Mouse (Mus musculus) thymus, adult 18-20 months (tissue): ENCODE data around the gene Gse1.

Experiments
- DNase-seq, 2 experiments: peaks; one replicate each; pipeline ENCODE4 v3.0.0; 2022; ENCODE audit warnings: mixed read lengths in 2 of 2

The Gse1 gene

GRCm38 (mm10) chr8:120560535-120560934 is 332.3 kb downstream of the Gse1 start:
- no peak for DNase-seq

DNA sequence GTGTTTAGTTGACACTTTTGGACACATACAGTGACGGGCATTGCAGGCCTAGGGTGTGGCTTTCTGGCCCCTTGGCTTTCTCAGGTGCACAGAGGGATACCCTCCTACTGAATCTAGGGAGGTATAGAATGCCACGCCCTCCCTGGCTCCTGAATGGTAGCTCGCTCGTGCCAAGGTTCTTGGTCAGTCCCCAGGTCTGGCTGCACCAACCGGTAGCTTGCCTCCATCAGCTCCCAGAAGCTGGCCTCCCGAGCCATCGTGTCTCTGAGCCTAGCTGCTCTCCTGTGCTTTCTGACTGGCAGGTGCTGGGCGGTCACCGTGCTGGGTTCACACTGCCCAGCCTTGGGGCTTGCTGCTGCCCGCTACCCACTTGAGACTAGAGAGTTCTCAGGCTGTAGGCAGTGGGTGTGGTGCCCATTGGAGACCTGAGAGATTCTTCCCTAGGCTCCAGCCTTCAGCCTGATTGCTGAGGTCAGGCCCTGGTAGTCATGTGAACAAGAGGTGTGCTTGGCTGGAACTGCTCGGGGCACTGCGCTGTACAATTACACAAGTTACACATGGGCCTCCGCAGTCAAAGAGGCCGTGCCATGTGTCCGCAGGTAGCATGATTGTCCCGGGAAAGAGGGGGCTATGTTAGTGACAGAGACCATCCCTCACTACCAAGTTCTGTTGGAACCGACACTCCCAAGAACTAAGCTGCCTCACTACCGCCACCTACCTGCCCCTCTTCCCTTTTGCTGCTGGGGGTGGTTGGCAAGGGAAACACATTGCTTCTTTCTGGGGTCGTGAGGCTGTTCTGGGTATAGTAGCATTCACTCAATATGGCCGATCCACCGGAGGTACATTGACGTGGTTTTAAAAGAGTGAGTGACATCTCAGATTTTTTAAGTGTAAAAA is 333.5 kb downstream of the Gse1 start:
- DNase-seq, result no peak

DNA sequence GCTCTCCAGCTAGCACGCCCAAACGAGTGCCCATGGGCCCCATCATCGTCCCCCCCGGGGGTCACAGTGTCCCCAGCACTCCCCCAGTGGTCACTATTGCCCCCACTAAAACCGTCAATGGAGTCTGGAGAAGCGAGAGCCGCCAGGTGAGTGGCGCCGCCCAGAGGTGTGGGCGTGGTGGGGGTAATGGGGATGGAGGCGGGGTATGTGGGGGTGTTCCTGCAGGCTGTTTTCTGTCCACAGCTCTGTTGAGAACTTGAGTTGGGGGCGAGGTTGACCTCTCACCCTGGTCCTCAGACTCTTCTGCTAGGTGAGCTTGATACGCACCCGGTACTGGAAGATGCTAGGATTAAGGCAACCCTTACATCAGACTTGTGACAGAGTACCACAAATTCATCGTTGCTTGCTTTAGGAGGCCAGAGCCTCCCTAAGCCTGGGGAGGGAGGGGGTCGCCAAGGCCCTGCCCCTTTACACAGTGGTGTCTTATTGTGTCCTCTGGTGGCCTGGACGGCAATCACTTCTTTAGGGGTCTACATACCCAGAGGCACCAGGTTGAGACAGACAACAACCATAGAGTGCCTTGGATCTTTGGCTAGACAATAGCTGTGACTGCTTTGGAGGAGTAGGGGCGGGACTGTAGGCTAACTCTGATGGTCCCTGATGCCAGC is 334.6 kb downstream of the Gse1 start:
- no peak for DNase-seq

- no peak for DNase-seq
Measured at GRCm38 (mm10) chr8:120563348-120563724, 335.1 kb downstream of the Gse1 start.

GRCm38 (mm10) chr8:120563851-120564837 is 335.9 kb downstream of the Gse1 start:
- DNase-seq, result no peak

DNA sequence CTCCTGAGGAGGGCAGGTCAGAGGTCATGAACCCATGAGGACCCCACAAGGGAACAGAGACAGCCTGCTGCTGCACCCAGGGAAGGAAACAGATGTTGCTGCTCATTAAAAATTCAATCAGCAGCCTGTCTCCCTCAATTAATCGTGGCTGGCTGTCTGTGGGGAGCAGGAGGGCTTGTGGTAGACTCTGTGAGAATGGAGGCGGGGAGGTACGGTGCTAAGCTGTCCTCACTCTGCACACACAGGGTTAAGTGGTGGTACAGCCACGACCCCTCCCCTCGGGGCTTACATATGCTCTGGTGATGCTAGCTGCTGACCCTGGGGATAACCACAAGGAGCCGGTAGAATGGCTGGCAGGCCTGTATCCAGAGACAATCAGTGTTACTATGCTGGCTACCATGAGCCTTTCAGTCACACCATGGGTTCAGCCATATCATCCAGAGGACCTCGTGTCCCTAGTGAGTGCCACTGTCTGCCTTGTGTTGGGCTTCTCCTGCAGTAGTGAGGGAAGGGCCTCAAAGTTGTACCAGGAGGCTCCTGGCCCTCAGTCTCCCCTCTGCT is 337.0 kb downstream of the Gse1 start:
- DNase-seq, result no peak

GRCm38 (mm10) chr8:120566681-120567080 is 338.4 kb downstream of the Gse1 start:
- no peak for DNase-seq

GRCm38 (mm10) chr8:120567731-120568130 is 339.5 kb downstream of the Gse1 start:
- no peak for DNase-seq

DNA sequence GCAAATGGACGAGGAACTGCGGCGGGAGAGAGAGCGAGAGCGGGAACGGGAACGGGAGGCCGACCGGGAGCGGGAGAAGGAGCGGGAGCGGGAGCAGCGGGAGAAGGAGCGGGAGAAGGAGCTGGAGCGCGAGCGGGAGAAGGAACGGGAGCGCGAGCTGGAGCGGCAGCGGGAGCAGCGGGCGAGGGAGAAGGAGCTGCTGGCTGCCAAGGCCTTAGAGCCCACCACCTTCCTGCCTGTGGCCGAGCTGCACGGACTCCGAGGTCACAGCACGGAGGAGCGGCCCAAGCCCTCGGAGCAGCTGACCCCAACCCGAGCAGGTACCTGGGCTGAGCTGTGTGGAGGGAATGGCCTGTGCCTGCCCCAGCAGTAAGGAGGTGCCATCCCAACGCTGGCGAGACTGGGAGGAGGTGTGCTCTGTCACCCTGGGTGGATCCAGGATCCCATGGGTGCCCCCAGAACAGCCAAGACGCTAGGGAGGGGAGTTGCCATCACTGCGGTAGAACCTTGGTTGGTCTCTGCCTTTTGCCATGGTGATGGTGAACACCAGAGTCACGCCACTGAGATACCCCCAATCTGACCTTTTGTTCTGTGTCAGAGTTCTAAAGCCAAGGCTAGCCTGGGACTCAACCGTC is 340.0 kb downstream of the Gse1 start:
- no peak for DNase-seq

DNA sequence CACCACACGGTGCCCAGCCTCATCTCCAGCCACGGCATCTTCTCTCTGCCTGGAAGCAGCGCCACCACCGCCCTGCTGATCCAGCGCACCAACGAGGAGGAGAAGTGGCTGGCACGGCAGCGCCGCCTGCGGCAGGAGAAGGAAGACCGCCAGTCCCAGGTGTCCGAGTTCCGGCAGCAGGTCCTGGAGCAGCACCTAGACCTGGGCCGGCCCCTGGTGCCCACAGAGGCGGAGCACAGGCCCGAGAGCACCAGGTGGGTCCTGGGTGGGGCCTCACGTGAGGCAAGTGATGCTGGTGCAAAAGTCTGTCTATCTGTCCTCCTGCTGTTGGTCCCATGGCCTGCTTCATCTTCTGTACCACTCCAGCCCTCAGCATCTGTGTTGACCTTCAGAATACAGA is 340.9 kb downstream of the Gse1 start:
- no peak for DNase-seq

GRCm38 (mm10) chr8:120569939-120570715 is 341.9 kb downstream of the Gse1 start:
- DNase-seq, result no peak

GRCm38 (mm10) chr8:120571561-120571960 is 343.3 kb downstream of the Gse1 start:
- no peak for DNase-seq

- DNase-seq, result no peak
Measured at GRCm38 (mm10) chr8:120572534-120572933, 344.3 kb downstream of the Gse1 start.

DNA sequence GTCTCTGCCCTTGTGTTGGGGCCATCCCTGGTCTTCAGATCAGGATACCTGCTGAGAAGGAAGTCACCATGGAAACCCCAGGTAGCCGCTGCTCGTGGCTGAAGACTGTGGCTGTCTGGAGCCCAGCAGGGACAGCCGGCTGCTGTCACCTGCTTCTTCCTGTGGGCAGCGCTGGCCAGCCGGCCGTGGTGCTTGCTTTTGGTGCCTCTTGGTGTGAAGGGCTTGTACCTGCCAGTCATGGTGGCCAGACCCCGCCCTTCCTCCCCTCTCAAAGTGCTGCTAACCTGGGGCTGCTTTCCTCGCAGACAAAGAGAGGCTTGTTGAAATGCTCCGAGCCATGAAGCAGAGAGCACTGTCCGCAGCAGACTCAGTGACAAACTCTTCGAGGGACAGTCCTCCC is 345.6 kb downstream of the Gse1 start:
- no peak for DNase-seq

GRCm38 (mm10) chr8:120574941-120575340 is 346.7 kb downstream of the Gse1 start:
- DNase-seq, result no peak

DNA sequence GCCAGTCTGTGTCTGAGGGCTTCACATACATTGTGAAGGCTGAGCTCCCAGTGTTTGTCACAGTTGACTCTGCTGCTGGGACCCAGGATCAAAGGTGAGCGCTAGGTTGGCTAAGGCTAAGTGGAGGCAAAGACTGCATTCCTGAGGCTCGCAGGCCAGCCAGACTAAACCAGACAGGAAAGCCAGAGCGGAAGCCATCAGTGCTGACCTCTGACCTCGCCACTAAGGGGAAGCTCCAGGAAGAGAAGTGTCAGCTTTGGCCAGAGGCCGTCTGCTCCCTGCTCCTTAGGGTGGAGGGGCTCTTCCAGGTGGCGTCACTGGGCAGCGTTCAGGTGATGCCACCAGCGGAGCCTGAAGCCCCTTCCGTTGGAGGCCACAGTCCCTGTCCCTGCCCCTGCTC is 347.5 kb downstream of the Gse1 start:
- DNase-seq, result no peak

DNA sequence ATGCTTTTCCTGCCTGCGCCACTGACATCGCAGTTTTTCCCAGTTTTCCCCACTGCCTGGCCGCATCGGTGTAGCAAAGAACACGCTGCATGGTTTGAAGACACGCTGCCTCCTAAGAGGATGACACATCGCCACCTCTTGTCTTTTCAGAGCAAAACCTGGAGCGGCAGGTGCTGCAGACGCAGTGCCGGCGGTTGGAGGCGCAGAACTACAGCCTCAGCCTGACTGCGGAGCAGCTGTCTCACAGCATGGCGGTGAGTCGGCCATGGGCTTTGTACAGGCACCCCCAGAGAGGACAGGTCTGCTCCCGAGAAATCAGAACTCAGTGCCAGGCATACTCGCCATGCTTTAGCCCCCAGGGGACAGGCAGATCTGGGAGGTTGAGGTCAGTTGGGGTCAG is 349.6 kb downstream of the Gse1 start:
- no peak for DNase-seq

- no peak for DNase-seq
Measured at GRCm38 (mm10) chr8:120580336-120581000, 352.2 kb downstream of the Gse1 start.

GRCm38 (mm10) chr8:120581329-120581728 is 353.1 kb downstream of the Gse1 start:
- no peak for DNase-seq

DNA sequence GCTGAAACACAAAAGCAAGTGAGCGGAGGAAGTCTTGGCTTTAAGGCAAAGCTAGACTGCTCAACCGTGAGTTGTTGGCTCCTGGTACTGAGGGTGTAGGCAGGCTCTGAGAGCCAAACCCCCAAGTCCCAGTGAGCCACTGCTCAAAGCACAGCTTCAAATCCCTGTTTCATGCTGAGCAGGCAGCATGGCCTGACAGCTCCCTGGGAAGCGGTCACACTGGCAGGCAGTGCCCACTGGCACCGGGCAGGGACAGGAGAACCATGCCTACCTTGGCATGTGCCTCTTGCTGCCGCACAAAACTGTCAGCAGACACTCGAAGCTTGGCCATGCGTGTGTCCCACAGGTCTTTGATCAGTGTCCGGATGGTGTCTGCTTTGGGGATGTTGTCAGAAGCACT is 353.6 kb downstream of the Gse1 start:
- no peak for DNase-seq

DNA sequence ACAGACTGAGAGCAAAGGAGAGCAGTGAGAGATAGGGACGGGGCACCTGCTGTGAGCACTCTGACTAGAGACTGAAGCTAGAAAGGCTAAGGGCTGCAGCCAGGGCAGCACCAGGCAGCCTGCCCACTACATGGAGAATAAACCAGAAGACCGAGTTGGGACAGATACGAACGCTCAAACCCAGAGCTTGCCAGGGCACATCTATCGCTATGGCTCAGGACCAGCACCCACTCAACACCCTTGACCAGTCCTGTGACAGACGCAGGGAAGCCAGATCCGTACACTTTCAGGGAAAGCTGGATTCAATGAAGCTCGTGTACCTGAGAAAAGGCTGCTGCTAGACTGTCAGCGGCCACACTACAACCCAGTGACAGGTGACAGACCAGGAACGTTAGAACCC is 357.3 kb downstream of the Gse1 start:
- DNase-seq, result no peak
